Mouse (Mus musculus) CH12.LX (cell line): ENCODE measurements around the gene Usp45.

Source experiments
- BHLHE40 ChIP-seq: IDR thresholded peaks from 2 replicates; pipeline ENCODE4 v1.6.1; 2011; ENCODE audit warnings: mild to moderate bottlenecking, low read depth, low read length, improper control_type of control experiment
- CHD2 ChIP-seq: IDR thresholded peaks from 2 replicates; pipeline ENCODE4 v1.6.1; 2011; ENCODE audit warnings: low read length, improper control_type of control experiment
- CTCF ChIP-seq, 2 experiments: IDR thresholded peaks in 1 of 2; conservative IDR thresholded peaks in 1 of 2; 2 replicates each; pipeline ENCODE4 v1.5.1; 2011 to 2012; ENCODE audit warnings: low read depth in 2 of 2, low read length in 2 of 2, improper control_type of control experiment in 1 of 2, inconsistent platforms in 1 of 2, mild to moderate bottlenecking in 1 of 2, moderate library complexity in 1 of 2
- E2F4 ChIP-seq: IDR thresholded peaks from 2 replicates; pipeline ENCODE4 v1.6.1; 2011; ENCODE audit warnings: low read depth, low read length, improper control_type of control experiment; ENCODE audit not compliant: insufficient replicate concordance
- JUND ChIP-seq: conservative IDR thresholded peaks from 2 replicates; pipeline ENCODE4 v1.6.1; 2011; ENCODE audit warnings: low read depth, low read length, improper control_type of control experiment
- NELFE ChIP-seq: IDR thresholded peaks from 2 replicates; pipeline ENCODE4 v1.6.1; 2011; ENCODE audit warnings: low read depth, low read length, improper control_type of control experiment
- POLR2A ChIP-seq: IDR thresholded peaks from 2 replicates; pipeline ENCODE4 v1.6.1; 2011; ENCODE audit warnings: low read depth, mild to moderate bottlenecking, improper control_type of control experiment, low read length
- POLR2AphosphoS2 ChIP-seq: IDR thresholded peaks from 2 replicates; pipeline ENCODE4 v1.6.1; 2011; ENCODE audit warnings: low read depth, low read length, improper control_type of control experiment

DNA sequence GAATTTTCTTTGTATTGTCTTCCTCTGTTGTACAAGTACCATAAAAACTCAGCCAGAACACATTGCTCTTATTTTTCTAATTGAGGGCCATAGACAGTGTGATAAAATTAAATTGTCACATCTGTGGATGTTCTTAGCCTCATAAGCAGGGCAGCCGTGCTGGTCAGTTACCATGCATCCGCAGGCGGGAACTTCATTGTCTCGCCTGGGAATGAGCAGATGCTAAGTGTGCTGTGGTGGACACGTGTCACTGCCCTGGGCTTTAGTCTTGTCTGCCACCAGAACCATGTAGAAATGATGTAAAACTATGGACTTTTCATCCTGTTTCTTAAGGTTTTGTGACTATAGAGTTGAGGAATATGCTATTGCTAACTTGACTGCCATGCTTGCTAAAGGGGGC is 40.2 kb downstream of the Usp45 start:
- TF ChIP-seq CTCF (conservative IDR thresholded peaks at IDR 0.05 in 1 of 2, IDR thresholded peaks at IDR 0.05 in 1 of 2; ENCODE audit: low read depth in 2 of 2, low read length in 2 of 2) (no peak), POLR2A (no peak), POLR2AphosphoS2 (no peak), CHD2 (no peak), E2F4 (no peak), JUND (no peak), BHLHE40 (no peak), NELFE (no peak)
